Mouse (Mus musculus) MEL (cell line): ENCODE measurements around the gene Gm45808.
"Not testable (repeated sequence)": the region's sequence is repeated elsewhere in the genome, so short reads cannot be mapped to it uniquely, and the experiment has no call there.

Experiments used
- CTCF ChIP-seq, 3 experiments: IDR thresholded peaks in 2 of 3; conservative IDR thresholded peaks in 1 of 3; 2 replicates each; pipeline ENCODE4 v1.5.1; 2011 to 2012; ENCODE audit warnings: low read length in 3 of 3, low read depth in 2 of 3, mild to moderate bottlenecking in 2 of 3, improper control_type of control experiment in 1 of 3, inconsistent platforms in 1 of 3, mixed read lengths in 1 of 3, moderate library complexity in 1 of 3; ENCODE audit not compliant: control insufficient read depth in 1 of 3, insufficient read depth in 1 of 3, poor library complexity in 1 of 3, severe bottlenecking in 1 of 3
- E2F4 ChIP-seq: IDR thresholded peaks from 2 replicates; pipeline ENCODE4 v1.6.1; 2011; ENCODE audit warnings: low read depth, low read length, improper control_type of control experiment, borderline replicate concordance
- GABPA ChIP-seq: IDR thresholded peaks from 2 replicates; pipeline ENCODE4 v1.6.1; 2012; ENCODE audit warnings: low read depth, mild to moderate bottlenecking, inconsistent platforms, low read length, improper control_type of control experiment, moderate library complexity
- JUND ChIP-seq: IDR thresholded peaks from 2 replicates; pipeline ENCODE4 v1.6.1; 2011; ENCODE audit warnings: low read depth, mild to moderate bottlenecking, improper control_type of control experiment, low read length
- POLR2A ChIP-seq, 2 experiments: IDR thresholded peaks; 2 replicates each; pipeline ENCODE4 v1.6.1; 2011 to 2012; ENCODE audit warnings: low read length in 2 of 2, mild to moderate bottlenecking in 2 of 2, control low read depth in 1 of 2, improper control_type of control experiment in 1 of 2, low read depth in 1 of 2, moderate library complexity in 1 of 2; ENCODE audit not compliant: control insufficient read depth in 1 of 2, insufficient read depth in 1 of 2, poor library complexity in 1 of 2
- RAD21 ChIP-seq: IDR thresholded peaks from 2 replicates; pipeline ENCODE4 v1.6.1; 2011; ENCODE audit warnings: mild to moderate bottlenecking, low read depth, low read length, improper control_type of control experiment
- RCOR1 ChIP-seq: IDR thresholded peaks from 2 replicates; pipeline ENCODE4 v1.6.1; 2012; ENCODE audit warnings: low read depth, mild to moderate bottlenecking, inconsistent platforms, low read length, improper control_type of control experiment
- SMC3 ChIP-seq: IDR thresholded peaks from 2 replicates; pipeline ENCODE4 v1.6.1; 2011; ENCODE audit warnings: low read depth, low read length, improper control_type of control experiment
- TAL1 ChIP-seq: IDR thresholded peaks from 2 replicates; pipeline ENCODE4 v1.6.1; 2012; ENCODE audit warnings: mild to moderate bottlenecking, inconsistent platforms, low read length, moderate library complexity, mixed read lengths
- TCF12 ChIP-seq: IDR thresholded peaks from 2 replicates; pipeline ENCODE4 v1.6.1; 2014; ENCODE audit warnings: low read depth, mild to moderate bottlenecking, inconsistent platforms, low read length, improper control_type of control experiment, moderate library complexity
- USF1 ChIP-seq: IDR thresholded peaks from 2 replicates; pipeline ENCODE4 v1.6.1; 2014; ENCODE audit warnings: low read depth, mild to moderate bottlenecking, inconsistent platforms, low read length, improper control_type of control experiment, moderate library complexity
- ZC3H11A ChIP-seq: IDR thresholded peaks from 2 replicates; pipeline ENCODE4 v1.6.1; 2012; ENCODE audit warnings: low read depth, mild to moderate bottlenecking, inconsistent platforms, low read length, improper control_type of control experiment
- ZMIZ1 ChIP-seq: IDR thresholded peaks from 2 replicates; pipeline ENCODE4 v1.6.1; 2012; ENCODE audit warnings: low read depth, mild to moderate bottlenecking, inconsistent platforms, low read length, improper control_type of control experiment, moderate library complexity
- ZNF384 ChIP-seq: IDR thresholded peaks from 2 replicates; pipeline ENCODE4 v1.6.1; 2012; ENCODE audit warnings: low read depth, mild to moderate bottlenecking, inconsistent platforms, low read length, improper control_type of control experiment

DNA sequence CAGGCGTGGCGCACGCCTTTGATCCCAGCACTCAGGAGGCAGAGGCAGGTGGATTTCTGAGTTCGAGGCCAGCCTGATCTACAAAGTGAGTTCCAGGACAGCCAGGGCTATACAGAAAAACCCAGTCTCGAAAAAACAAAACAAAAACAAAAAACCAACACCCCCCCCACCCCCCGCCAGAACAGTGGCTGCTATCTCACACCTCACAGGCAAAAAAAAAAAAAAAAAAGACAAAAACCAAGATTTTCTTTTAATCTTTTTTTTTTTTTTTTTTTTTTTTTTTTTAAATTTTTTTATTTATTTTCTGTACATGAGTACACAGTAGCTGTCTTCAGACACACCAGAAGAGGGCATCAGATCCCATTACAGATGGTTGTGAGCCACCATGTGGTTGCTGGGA is 40.6 kb upstream of the Gm45808 start:
- TF ChIP-seq GABPA; CTCF (IDR thresholded peaks at IDR 0.05 in 2 of 3, conservative IDR thresholded peaks at IDR 0.05 in 1 of 3; ENCODE audit: control insufficient read depth in 1 of 3, insufficient read depth in 1 of 3, low read depth in 2 of 3, low read length in 3 of 3, poor library complexity in 1 of 3, severe bottlenecking in 1 of 3); TCF12; E2F4; ZC3H11A; POLR2A (IDR thresholded peaks at IDR 0.05; ENCODE audit: control insufficient read depth in 1 of 2, insufficient read depth in 1 of 2, low read depth in 1 of 2, low read length in 2 of 2, poor library complexity in 1 of 2); RCOR1; USF1; RAD21; SMC3; TAL1; JUND; ZMIZ1: not testable (repeated sequence)
- peak; percentile 56; the same call in 1 of the 2 replicates for TF ChIP-seq ZNF384
